Mouse (Mus musculus): ENCODE results near the gene Nova2. TPM values are rescaled to one million over a fixed set of nuclear protein-coding genes. Genes with fewer than 3 reads are reported as not detected.

Gene Nova2
- polyA plus RNA-seq, 1 experiment: not detected

GRCm38 (mm10) chr7:18893651-18894430, 31.8 kb upstream of the Nova2 start:
- 3% methylated on average over 41 of the region's 41 CpGs for WGBS
- peak overlapping the region; percentile 57 for H3K4me3 ChIP-seq (ENCODE audit: insufficient read depth, low read depth, low read length)
- peaks cover 23% of the 10 kb centered on the region for H3K4me1 ChIP-seq (ENCODE audit: control insufficient read depth, insufficient read depth, low read length)
- TF ChIP-seq POLR2A (IDR thresholded peaks at IDR 0.05; ENCODE audit: insufficient read depth, low read depth, low read length): no peak
- TF ChIP-seq CTCF (IDR thresholded peaks at IDR 0.05; ENCODE audit: insufficient read depth, low read depth, low read length): no peak
- no peak overlapping the region for H3K27ac ChIP-seq (ENCODE audit: insufficient read depth, low read depth, low read length)

GRCm38 (mm10) chr7:18896536-18896935, 29.2 kb upstream of the Nova2 start:
- 23% methylated on average over 5 of the region's 5 CpGs for WGBS
- TF ChIP-seq CTCF (IDR thresholded peaks at IDR 0.05; ENCODE audit: insufficient read depth, low read depth, low read length): peak; percentile 56
- no peak for TF ChIP-seq POLR2A (IDR thresholded peaks at IDR 0.05; ENCODE audit: insufficient read depth, low read depth, low read length)
- Histone ChIP-seq H3K27ac (ENCODE audit: insufficient read depth, low read depth, low read length) (no peak overlapping the region), H3K4me1 (ENCODE audit: control insufficient read depth, insufficient read depth, low read length) (peaks cover 23% of the 10 kb centered on the region), H3K4me3 (ENCODE audit: insufficient read depth, low read depth, low read length) (no peak overlapping the region)

- TF ChIP-seq POLR2A (IDR thresholded peaks at IDR 0.05; ENCODE audit: insufficient read depth, low read depth, low read length): no peak
- TF ChIP-seq CTCF (IDR thresholded peaks at IDR 0.05; ENCODE audit: insufficient read depth, low read depth, low read length): no peak
- 87% methylated on average over 2 of the region's 2 CpGs for WGBS
- Histone ChIP-seq H3K27ac (ENCODE audit: insufficient read depth, low read depth, low read length) (no peak overlapping the region), H3K4me3 (ENCODE audit: insufficient read depth, low read depth, low read length) (no peak overlapping the region), H3K4me1 (ENCODE audit: control insufficient read depth, insufficient read depth, low read length) (peaks cover 4% of the 10 kb centered on the region)
Observed at GRCm38 (mm10) chr7:18900513-18900912, 25.2 kb upstream of the Nova2 start.

GRCm38 (mm10) chr7:18902486-18902885, 23.2 kb upstream of the Nova2 start:
- H3K4me3 ChIP-seq (ENCODE audit: insufficient read depth, low read depth, low read length): no peak overlapping the region
- no peak overlapping the region for H3K27ac ChIP-seq (ENCODE audit: insufficient read depth, low read depth, low read length)
- no peaks in the 10 kb centered on the region for H3K4me1 ChIP-seq (ENCODE audit: control insufficient read depth, insufficient read depth, low read length)
- TF ChIP-seq POLR2A (IDR thresholded peaks at IDR 0.05; ENCODE audit: insufficient read depth, low read depth, low read length) (no peak), CTCF (IDR thresholded peaks at IDR 0.05; ENCODE audit: insufficient read depth, low read depth, low read length) (no peak)
- 54% methylated on average over 3 of the region's 3 CpGs for WGBS

GRCm38 (mm10) chr7:18904971-18905370, 20.7 kb upstream of the Nova2 start:
- 70% methylated on average over 3 of the region's 3 CpGs for WGBS
- no peak overlapping the region for H3K27ac ChIP-seq (ENCODE audit: insufficient read depth, low read depth, low read length)
- H3K4me1 ChIP-seq (ENCODE audit: control insufficient read depth, insufficient read depth, low read length): 0 out of 2 replicates have a peak, but pooled peaks cover 2% of the 10 kb centered on the region
- no peak overlapping the region for H3K4me3 ChIP-seq (ENCODE audit: insufficient read depth, low read depth, low read length)
- TF ChIP-seq CTCF (IDR thresholded peaks at IDR 0.05; ENCODE audit: insufficient read depth, low read depth, low read length): no peak
- TF ChIP-seq POLR2A (IDR thresholded peaks at IDR 0.05; ENCODE audit: insufficient read depth, low read depth, low read length): no peak

GRCm38 (mm10) chr7:18909797-18910196, 15.9 kb upstream of the Nova2 start:
- TF ChIP-seq POLR2A (IDR thresholded peaks at IDR 0.05; ENCODE audit: insufficient read depth, low read depth, low read length) (no peak), CTCF (IDR thresholded peaks at IDR 0.05; ENCODE audit: insufficient read depth, low read depth, low read length) (no peak)
- peak overlapping the region; percentile 83 for H3K4me3 ChIP-seq (ENCODE audit: insufficient read depth, low read depth, low read length)
- WGBS: 2% methylated on average over 17 of the region's 17 CpGs
- H3K27ac ChIP-seq (ENCODE audit: insufficient read depth, low read depth, low read length): no peak overlapping the region
- H3K4me1 ChIP-seq (ENCODE audit: control insufficient read depth, insufficient read depth, low read length): 0 out of 2 replicates have a peak, but pooled peaks cover 2% of the 10 kb centered on the region

- 0 out of 2 replicates have a peak, but pooled peaks cover 2% of the 10 kb centered on the region for H3K4me1 ChIP-seq (ENCODE audit: control insufficient read depth, insufficient read depth, low read length)
- TF ChIP-seq POLR2A (IDR thresholded peaks at IDR 0.05; ENCODE audit: insufficient read depth, low read depth, low read length) (peak; percentile 41; the same call in 1 of the 2 replicates), CTCF (IDR thresholded peaks at IDR 0.05; ENCODE audit: insufficient read depth, low read depth, low read length) (no peak)
- peak within 1 kb of the TSS; percentile 83 for H3K4me3 ChIP-seq (ENCODE audit: insufficient read depth, low read depth, low read length)
- WGBS: under 1% methylated on average over 33 of the region's 33 CpGs
- no peak within 1 kb of the TSS for H3K27ac ChIP-seq (ENCODE audit: insufficient read depth, low read depth, low read length)
Observed at GRCm38 (mm10) chr7:18910241-18910831, 15.4 kb upstream of the Nova2 start, which contains the start of gene Ccdc61. Gene Ccdc61, minus strand, starts transcription at chr7:18910415.

- H3K4me1 ChIP-seq (ENCODE audit: control insufficient read depth, insufficient read depth, low read length): peaks cover 7% of the 10 kb centered on the region
- 53% methylated on average over 4 of the region's 4 CpGs for WGBS
- no peak overlapping the region for H3K4me3 ChIP-seq (ENCODE audit: insufficient read depth, low read depth, low read length)
- TF ChIP-seq CTCF (IDR thresholded peaks at IDR 0.05; ENCODE audit: insufficient read depth, low read depth, low read length) (no peak), POLR2A (IDR thresholded peaks at IDR 0.05; ENCODE audit: insufficient read depth, low read depth, low read length) (no peak)
- no peak overlapping the region for H3K27ac ChIP-seq (ENCODE audit: insufficient read depth, low read depth, low read length)
Observed at GRCm38 (mm10) chr7:18916254-18916653, 9.4 kb upstream of the Nova2 start.

- 46% methylated on average over 3 of the region's 3 CpGs for WGBS
- H3K4me3 ChIP-seq (ENCODE audit: insufficient read depth, low read depth, low read length): no peak overlapping the region
- TF ChIP-seq POLR2A (IDR thresholded peaks at IDR 0.05; ENCODE audit: insufficient read depth, low read depth, low read length) (no peak), CTCF (IDR thresholded peaks at IDR 0.05; ENCODE audit: insufficient read depth, low read depth, low read length) (no peak)
- H3K4me1 ChIP-seq (ENCODE audit: control insufficient read depth, insufficient read depth, low read length): peaks cover 19% of the 10 kb centered on the region
- no peak overlapping the region for H3K27ac ChIP-seq (ENCODE audit: insufficient read depth, low read depth, low read length)
Observed at GRCm38 (mm10) chr7:18917931-18918330, 7.8 kb upstream of the Nova2 start.
